7 mouse cellular contexts compared by ENCODE assay signal in the genomic region with DNA sequence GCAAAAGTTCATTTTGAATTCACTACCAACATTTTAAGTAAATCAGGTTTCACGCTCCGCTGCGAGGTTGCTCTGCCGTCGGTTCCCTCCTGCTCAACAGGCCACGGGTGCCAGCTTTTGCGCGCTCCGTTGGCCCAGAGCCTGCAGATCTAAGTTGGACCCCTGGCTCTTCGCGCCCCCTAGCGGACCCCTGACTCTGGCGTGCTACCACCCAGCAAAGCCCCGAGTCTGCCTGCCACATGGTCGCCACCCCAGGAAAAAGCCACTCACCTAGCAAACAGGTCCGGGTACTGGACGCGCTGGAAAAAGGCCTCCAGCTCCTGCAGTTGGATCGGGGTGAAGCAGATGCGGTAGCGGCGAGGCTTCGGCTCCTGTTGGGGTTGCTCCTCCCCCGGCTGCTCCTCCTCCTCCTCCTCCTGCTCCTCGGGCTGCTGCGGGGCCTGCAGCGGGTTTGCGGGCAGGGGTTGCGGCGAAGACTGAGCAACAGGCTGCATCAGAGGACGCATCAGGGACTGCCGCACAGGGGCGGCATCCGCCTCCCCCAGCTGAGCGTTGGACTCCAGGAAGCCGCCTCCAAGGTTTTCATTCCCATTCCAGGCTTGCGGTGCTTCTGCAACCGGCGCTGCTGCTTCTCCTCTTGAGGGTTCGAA. TPM values are rescaled to one million over a fixed set of nuclear protein-coding genes. Genes with fewer than 3 reads are reported as not detected.
A peak's percentile ranks its signal among the peaks of the same experiment; 100 is the strongest.
DNase-seq lines count a peak whose midpoint lies in the region; ATAC-seq and TF ChIP-seq lines count a peak whose summit lies in the region.

No protein-coding gene starts in this region.

- peak overlapping the region; percentile 1; the same call in 1 of the 2 replicates for H3K4me2 ChIP-seq in heart, embryonic 16.5 days (ENCODE audit: low read depth, low read length)
- peak overlapping the region; percentile 31 for H3K4me2 ChIP-seq in limb, embryonic 12.5 days
- no peak overlapping the region for H3K4me2 ChIP-seq in midbrain, postnatal 0 days (ENCODE audit: low read depth, low read length, poor library complexity, severe bottlenecking)

- peak; percentile 3 for DNase-seq in right cerebral cortex, adult 18-20 months
- no peak for DNase-seq in right cerebral cortex, postnatal 36 days (ENCODE audit: low spot score in 2 of 2)
- peak; percentile 81 for DNase-seq in brain, embryonic 14.5 days (ENCODE audit: low read depth)
- DNase-seq in midbrain, postnatal 0 days (ENCODE audit: low spot score) = peak; percentile 25
- peak; percentile 68 for DNase-seq in thymus, postnatal 25 days

- peak; percentile 28; the same call in 1 of the 2 replicates for ATAC-seq in heart, embryonic 16.5 days (replicated peaks; ENCODE audit: extremely low read depth, insufficient read depth, low FRiP score)
- ATAC-seq in limb, embryonic 12.5 days (ENCODE audit: insufficient number of reproducible peaks, insufficient read depth, low FRiP score, low TSS enrichment, low read depth) = no peak
- ATAC-seq in midbrain, postnatal 0 days (ENCODE audit: low FRiP score) = no peak; the same call in 1 of the 2 replicates

- H3K4me1 ChIP-seq in heart, embryonic 16.5 days (ENCODE audit: control insufficient read depth, insufficient read depth, low read length) = peaks cover 2% of the 10 kb centered on the region; the same call in 1 of the 2 replicates
- no peaks in the 10 kb centered on the region for H3K4me1 ChIP-seq in limb, embryonic 12.5 days (replicated peaks)
- no peaks in the 10 kb centered on the region for H3K4me1 ChIP-seq in midbrain, postnatal 0 days (ENCODE audit: insufficient read depth, low read length)

- 14% methylated on average over 40 of the region's 40 CpGs for WGBS in heart, embryonic 16.5 days
- WGBS in limb, embryonic 12.5 days = 17% methylated on average over 40 of the region's 40 CpGs
- WGBS in midbrain, postnatal 0 days = 21% methylated on average over 32 of the region's 40 CpGs

- no peak for TF ChIP-seq POLR2A in brain, embryonic 14.5 days (IDR thresholded peaks at IDR 0.05; ENCODE audit: borderline replicate concordance, extremely low read depth, insufficient read depth, insufficient read length, poor library complexity, severe bottlenecking)

- no peak overlapping the region for H3K9ac ChIP-seq in heart, embryonic 16.5 days (ENCODE audit: low read length)
- H3K9ac ChIP-seq in limb, embryonic 12.5 days (replicated peaks) = no peak overlapping the region
- no peak overlapping the region for H3K9ac ChIP-seq in midbrain, postnatal 0 days (replicated peaks; ENCODE audit: low read length, poor library complexity, severe bottlenecking)

- no peak overlapping the region for H3K27ac ChIP-seq in heart, embryonic 16.5 days (ENCODE audit: low read length)
- H3K27ac ChIP-seq in limb, embryonic 12.5 days = no peak overlapping the region
- H3K27ac ChIP-seq in midbrain, postnatal 0 days (ENCODE audit: low read depth, low read length) = no peak overlapping the region

- H3K4me3 ChIP-seq in heart, embryonic 16.5 days (ENCODE audit: low read length) = no peak overlapping the region
- H3K4me3 ChIP-seq in limb, embryonic 12.5 days (replicated peaks) = peak overlapping the region; percentile 24
- no peak overlapping the region for H3K4me3 ChIP-seq in midbrain, postnatal 0 days (ENCODE audit: low read depth, low read length)

- no peaks in the 10 kb centered on the region for H3K36me3 ChIP-seq in heart, embryonic 16.5 days (ENCODE audit: control insufficient read depth, insufficient read depth)
- H3K36me3 ChIP-seq in limb, embryonic 12.5 days = no peaks in the 10 kb centered on the region
- H3K36me3 ChIP-seq in midbrain, postnatal 0 days (ENCODE audit: insufficient read depth, low read length) = no peaks in the 10 kb centered on the region

- 0 out of 2 replicates have a peak, but pooled peaks cover 4% of the 10 kb centered on the region for H3K9me3 ChIP-seq in heart, embryonic 16.5 days (replicated peaks; ENCODE audit: control insufficient read depth, low read length)
- no peaks in the 10 kb centered on the region for H3K9me3 ChIP-seq in limb, embryonic 12.5 days
- no peaks in the 10 kb centered on the region for H3K9me3 ChIP-seq in midbrain, postnatal 0 days (ENCODE audit: low read length)

- TF ChIP-seq CTCF in brain, embryonic 14.5 days (IDR thresholded peaks at IDR 0.05; ENCODE audit: borderline replicate concordance, extremely low read depth, insufficient read depth, insufficient read length) = peak; percentile 51; the same call in 1 of the 2 replicates
- TF ChIP-seq CTCF in midbrain, postnatal 0 days (IDR thresholded peaks at IDR 0.05) = peak; percentile 38; the same call in 1 of the 2 replicates

- peaks cover 50% of the 10 kb centered on the region for H3K27me3 ChIP-seq in heart, embryonic 16.5 days (ENCODE audit: control insufficient read depth, insufficient read depth, low read length)
- H3K27me3 ChIP-seq in limb, embryonic 12.5 days = peaks cover 86% of the 10 kb centered on the region
- H3K27me3 ChIP-seq in midbrain, postnatal 0 days (ENCODE audit: insufficient read depth, low read length) = peaks cover 19% of the 10 kb centered on the region

RNA-seq across cellular contexts. Expression of gene Esx1, which starts 3.7 kb away (rescaled TPM):
- polyA plus RNA-seq in brain, embryonic 14.5 days (2012; rRNA removed) = not detected in 2 replicates
- polyA plus RNA-seq in heart, embryonic 16.5 days (2015; fragmentation: Nextera tagmentation; extraction: Ambion mirVana) = not detected in 2 replicates
- polyA plus RNA-seq in limb, embryonic 12.5 days (2016; fragmentation: Nextera tagmentation; extraction: Ambion mirVana) = not detected in 2 replicates
- not detected in 2 replicates for total RNA-seq in midbrain, postnatal 0 days (2014; rRNA removed)
- polyA plus RNA-seq in midbrain, postnatal 0 days (2015; fragmentation: Nextera tagmentation; extraction: Ambion mirVana) = not detected in 2 replicates

Comparison
In these comparisons a context has a peak if more than half of its experiments do, and no peak if none do; other contexts are left out.
1. DNase-seq: peak in right cerebral cortex, adult 18-20 months (single experiment), brain, embryonic 14.5 days (single experiment), midbrain, postnatal 0 days (single experiment) and thymus, postnatal 25 days (single experiment); none in right cerebral cortex, postnatal 36 days (0 of 2).